Mouse (Mus musculus) gastrocnemius, adult 18-20 months (tissue): ENCODE data around the gene 2700097O09Rik. TPM values are rescaled to one million over a fixed set of nuclear protein-coding genes. Genes with fewer than 3 reads are reported as not detected.

Experiments used
- total RNA-seq, 2 experiments: library from RNA; stranded (reverse); gene quantifications; 2 replicates each; pipeline ENCODE4 v1.2.3; 2021

2700097O09Rik gene
- total RNA-seq, 2 experiments from 2014 or later = 7.4 to 7.8 TPM

Other genes starting within 250 kb of the 2700097O09Rik start
- 100 to 1,000 TPM; 462 to 524 TPM for gene Cfl2, start 217.2 kb downstream of the 2700097O09Rik start, total RNA-seq
- not detected for gene Gm20403, start 93.6 kb downstream of the 2700097O09Rik start, total RNA-seq
- 1 to 10 TPM; 3.1 to 4.2 TPM for gene Baz1a, start 65.8 kb downstream of the 2700097O09Rik start, total RNA-seq
- gene Srp54a, start 152 bp upstream of the 2700097O09Rik start, total RNA-seq = 10 to 100 TPM; 84.3 to 96.1 TPM
- gene Fam177a, start 44.4 kb upstream of the 2700097O09Rik start, total RNA-seq = 1 to 10 TPM in 1 of 2 experiments, not detected in 1; 8.7 TPM
- 10 to 100 TPM; 41.6 to 47.5 TPM for gene Srp54b, start 75.0 kb upstream of the 2700097O09Rik start, total RNA-seq
- 1 to 10 TPM in 1 of 2 experiments, not detected in 1; 9.4 TPM for gene 1700047I17Rik2, start 119.5 kb upstream of the 2700097O09Rik start, total RNA-seq
- 10 to 100 TPM; 24.7 to 26.5 TPM for gene Srp54c, start 150.1 kb upstream of the 2700097O09Rik start, total RNA-seq
- gene 1110008L16Rik, start 219.5 kb upstream of the 2700097O09Rik start, total RNA-seq = 10 to 100 TPM; 12.1 to 12.2 TPM
- gene Ppp2r3c, start 222.9 kb upstream of the 2700097O09Rik start, total RNA-seq = 1 to 10 TPM; 8.6 to 8.7 TPM